Mouse (Mus musculus): Measurements from ENCODE around the gene Tmem135.

GRCm38 (mm10) chr7:89396386-89396785 lies 7.6 kb downstream of the Tmem135 start:
- TF ChIP-seq CTCF (IDR thresholded peaks at IDR 0.05; ENCODE audit: low read depth) = no peak
- no peak for TF ChIP-seq EP300 (optimal IDR thresholded peaks at IDR 0.05)

Measured in stomach, postnatal 0 days (tissue).